Mouse (Mus musculus) liver, postnatal 0 days (tissue): ENCODE results near the gene Gm15517. TPM values are rescaled to one million over a fixed set of nuclear protein-coding genes. Genes with fewer than 3 reads are reported as not detected.

Experiments used
- ATAC-seq: fragments of 200-750 bp; cut with Nextera tagmentation; 2 replicates; pipeline ENCODE4 v1.8.0; 2017; ENCODE audit warnings: mild to moderate bottlenecking, moderate library complexity
- DNase-seq: peaks from one replicate; pipeline ENCODE4 v3.0.0-alpha.2; 2016
- H3K27ac ChIP-seq: fragments of 300-500 bp; sonication (generic); 2 replicates; pipeline ENCODE4 v1.5.1; 2014; ENCODE audit warnings: antibody characterized with exemption, moderate library complexity, mild to moderate bottlenecking, low read depth
- H3K27me3 ChIP-seq: fragments of 300-500 bp; sonication (generic); 2 replicates; pipeline ENCODE4 v1.6.1; 2014; ENCODE audit warnings: low read length, control low read depth, mixed read lengths; ENCODE audit not compliant: insufficient read depth
- H3K36me3 ChIP-seq: fragments of 300-500 bp; sonication (generic); replicated peaks from 2 replicates; pipeline ENCODE4 v1.6.1; 2014; ENCODE audit warnings: mild to moderate bottlenecking, control low read depth, low read length, moderate library complexity, mixed read lengths; ENCODE audit not compliant: insufficient read depth
- H3K4me1 ChIP-seq: fragments of 300-500 bp; sonication (generic); 2 replicates; pipeline ENCODE4 v1.6.1; 2014; ENCODE audit warnings: antibody characterized with exemption, mild to moderate bottlenecking, control low read depth; ENCODE audit not compliant: insufficient read depth
- H3K4me2 ChIP-seq: fragments of 300-500 bp; sonication (generic); 2 replicates; pipeline ENCODE4 v1.6.1; 2014; ENCODE audit warnings: low read depth, mild to moderate bottlenecking, low read length, moderate library complexity, mixed read lengths
- H3K4me3 ChIP-seq: fragments of 300-500 bp; sonication (generic); 2 replicates; pipeline ENCODE4 v1.5.1; 2014; ENCODE audit warnings: low read depth, low read length
- H3K9ac ChIP-seq: fragments of 300-500 bp; sonication (generic); replicated peaks from 2 replicates; pipeline ENCODE4 v1.6.1; 2014; ENCODE audit warnings: mild to moderate bottlenecking, moderate library complexity
- H3K9me3 ChIP-seq: fragments of 300-500 bp; sonication (generic); 2 replicates; pipeline ENCODE4 v1.6.1; 2016; ENCODE audit warnings: mild to moderate bottlenecking, control low read depth, low read length, mixed read lengths
- CTCF ChIP-seq: sonication (generic); IDR thresholded peaks from 2 replicates; pipeline ENCODE4 v1.5.1; 2016; ENCODE audit warnings: antibody characterized with exemption, low read depth
- EP300 ChIP-seq: IDR thresholded peaks from 2 replicates; pipeline ENCODE4 v1.6.1; 2016; ENCODE audit warnings: antibody characterized with exemption, low read depth, mild to moderate bottlenecking
- WGBS: fragments of 180-500 bp; shearing (Covaris S2); extraction: QIAGEN DNeasy Blood & Tissue Kit; methylation state at CpG from one replicate; pipeline ENCODE4 v1.1.7; 2014; ENCODE audit not compliant: insufficient replicate concordance; 5-methylcytosine and 5-hydroxymethylcytosine counted together
- polyA plus RNA-seq: library from polyadenylated mRNA; unstranded; fragments of >200 nt; fragmentation: Nextera tagmentation; extraction: Ambion mirVana; gene quantifications from 2 replicates; pipeline ENCODE4 v1.2.1, GENCODE M21; 2015

The Gm15517 gene
- polyA plus RNA-seq, 1 experiment from 2014 or later, result not detected

DNA sequence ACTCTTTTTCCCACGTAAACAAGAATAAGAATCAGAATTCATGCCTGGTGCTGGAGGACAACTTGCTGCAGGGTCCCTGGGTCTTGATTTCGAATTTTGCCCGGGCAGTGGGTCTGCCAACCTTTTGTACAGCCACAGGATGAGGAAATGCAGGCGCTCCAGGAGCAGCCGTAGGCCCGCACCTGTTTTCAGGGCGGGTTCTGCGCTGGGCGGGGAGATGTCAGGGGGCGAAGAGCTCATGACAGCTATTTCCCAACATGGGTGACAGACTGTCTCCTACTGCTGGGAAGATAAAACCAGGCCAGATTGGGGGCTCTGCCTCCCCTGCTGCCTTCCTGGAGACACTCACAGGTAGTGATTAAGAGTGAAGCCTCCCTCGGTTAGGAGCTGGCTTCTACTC, 12.8 kb downstream of the Gm15517 start:
- Histone ChIP-seq H3K4me2 (no peak overlapping the region), H3K27ac (no peak overlapping the region)

DNA sequence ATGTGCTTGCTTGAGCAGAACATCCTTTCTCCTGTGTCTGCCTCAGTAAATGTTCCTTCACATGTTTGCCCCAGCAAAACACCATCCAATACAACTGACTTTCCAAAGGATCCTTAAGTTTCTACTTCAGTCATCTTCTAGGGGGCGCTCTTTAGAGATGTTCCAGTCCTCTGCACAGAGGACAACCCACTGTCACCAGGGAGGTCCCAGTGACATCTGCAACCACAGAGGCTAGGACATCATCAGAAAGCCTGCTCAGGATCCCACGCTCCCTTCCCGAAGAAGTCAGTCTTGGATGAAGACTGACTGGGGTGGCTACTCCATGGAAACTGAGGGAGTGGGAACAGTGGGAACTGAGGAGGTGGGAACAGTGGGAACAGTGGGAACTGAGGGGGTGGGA, 14.3 kb downstream of the Gm15517 start:
- DNase-seq, result no peak
- Histone ChIP-seq H3K27me3 (peaks cover 3% of the 10 kb centered on the region; the same call in 1 of the 2 replicates), H3K9ac (no peak overlapping the region), H3K4me1 (no peaks in the 10 kb centered on the region), H3K27ac (no peak overlapping the region), H3K36me3 (no peaks in the 10 kb centered on the region), H3K9me3 (no peaks in the 10 kb centered on the region), H3K4me3 (no peak overlapping the region), H3K4me2 (no peak overlapping the region)
- no peak for ATAC-seq
- 63% methylated on average over 3 of the region's 3 CpGs for WGBS
- TF ChIP-seq EP300, result no peak
- TF ChIP-seq CTCF, result no peak

More for the DNA sequence above, 12.8 kb downstream of the Gm15517 start:
- ATAC-seq (no peak), DNase-seq (no peak)
- Histone ChIP-seq H3K27me3 (peaks cover 3% of the 10 kb centered on the region; the same call in 1 of the 2 replicates), H3K4me3 (no peak overlapping the region), H3K36me3 (no peaks in the 10 kb centered on the region), H3K9ac (no peak overlapping the region), H3K4me1 (no peaks in the 10 kb centered on the region), H3K9me3 (no peaks in the 10 kb centered on the region)
- TF ChIP-seq CTCF, result no peak
- no peak for TF ChIP-seq EP300
- WGBS, result 40% methylated on average over 11 of the region's 11 CpGs

GRCm38 (mm10) chr7:44276461-44277249, 15.4 kb downstream of the Gm15517 start:
- Histone ChIP-seq H3K27me3 (peaks cover 3% of the 10 kb centered on the region; the same call in 1 of the 2 replicates), H3K4me2 (no peak overlapping the region), H3K9me3 (no peaks in the 10 kb centered on the region), H3K4me1 (no peaks in the 10 kb centered on the region), H3K27ac (no peak overlapping the region), H3K9ac (no peak overlapping the region), H3K36me3 (no peaks in the 10 kb centered on the region), H3K4me3 (no peak overlapping the region)
- no peak for DNase-seq
- no peak for ATAC-seq
- TF ChIP-seq CTCF, result no peak
- no peak for TF ChIP-seq EP300
- WGBS, result 72% methylated on average over 8 of the region's 10 CpGs

GRCm38 (mm10) chr7:44277250-44277622, 16.0 kb downstream of the Gm15517 start:
- TF ChIP-seq CTCF, result peak; percentile 56
- TF ChIP-seq EP300, result no peak
- Histone ChIP-seq H3K4me1 (no peaks in the 10 kb centered on the region), H3K4me2 (no peak overlapping the region), H3K36me3 (no peaks in the 10 kb centered on the region), H3K9me3 (no peaks in the 10 kb centered on the region), H3K27me3 (peaks cover 3% of the 10 kb centered on the region; the same call in 1 of the 2 replicates), H3K27ac (no peak overlapping the region), H3K4me3 (no peak overlapping the region), H3K9ac (no peak overlapping the region)
- WGBS, result 47% methylated on average over 2 of the region's 2 CpGs
- DNase-seq (peak; percentile 35), ATAC-seq (no peak)

DNA sequence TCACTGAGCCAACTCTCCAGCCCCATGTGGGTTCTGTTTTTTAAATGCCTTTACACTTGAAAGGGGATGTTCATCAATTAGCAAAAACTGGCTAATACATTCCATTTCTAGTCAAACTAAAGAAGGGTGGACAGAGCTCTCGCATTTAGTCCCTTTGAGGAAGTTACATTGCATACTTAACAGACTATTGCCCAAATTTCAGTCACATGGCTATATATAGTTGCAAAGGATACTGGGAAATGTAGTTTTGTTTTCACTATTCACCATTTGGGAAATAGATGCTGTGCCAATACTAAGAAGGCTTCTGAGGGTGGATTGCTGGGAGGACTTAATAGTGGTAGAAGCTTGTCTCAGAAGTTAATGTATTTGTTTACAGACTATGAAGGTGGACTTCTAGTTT, 19.7 kb downstream of the Gm15517 start:
- no peaks in the 10 kb centered on the region for H3K4me1 ChIP-seq
- no peak overlapping the region for H3K27ac ChIP-seq
- H3K4me2 ChIP-seq, result no peak overlapping the region
- ATAC-seq (no peak), DNase-seq (no peak)
- WGBS, result 16% methylated on average over 1 of the region's 1 CpGs
- H3K9me3 ChIP-seq, result no peaks in the 10 kb centered on the region
- no peaks in the 10 kb centered on the region for H3K27me3 ChIP-seq
- no peak for TF ChIP-seq EP300
- TF ChIP-seq CTCF, result no peak
- H3K9ac ChIP-seq, result no peak overlapping the region
- no peak overlapping the region for H3K4me3 ChIP-seq
- H3K36me3 ChIP-seq, result no peaks in the 10 kb centered on the region

DNA sequence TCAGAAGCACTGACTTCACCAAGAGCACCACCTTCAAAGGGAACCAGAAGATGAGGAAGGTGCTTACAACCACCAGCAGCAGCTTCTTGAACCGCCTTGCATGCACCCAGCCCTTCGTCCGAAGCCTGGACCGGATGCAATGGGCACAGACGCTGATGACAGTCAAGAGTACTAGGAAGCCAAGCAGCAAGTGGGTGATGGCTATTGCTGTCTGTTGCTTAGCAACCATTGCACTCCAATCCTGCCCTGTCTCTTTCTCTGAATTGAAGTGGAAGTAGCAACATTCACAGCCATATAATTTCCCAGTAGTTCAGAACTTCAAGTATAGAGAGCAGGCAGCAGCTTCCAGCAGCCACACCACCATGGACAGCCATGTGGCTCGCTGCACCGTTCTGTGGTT, 20.3 kb downstream of the Gm15517 start:
- Histone ChIP-seq H3K4me3 (no peak overlapping the region), H3K27me3 (no peaks in the 10 kb centered on the region), H3K4me1 (no peaks in the 10 kb centered on the region), H3K9me3 (no peaks in the 10 kb centered on the region), H3K4me2 (no peak overlapping the region), H3K9ac (no peak overlapping the region), H3K27ac (no peak overlapping the region), H3K36me3 (no peaks in the 10 kb centered on the region)
- WGBS, result 73% methylated on average over 7 of the region's 7 CpGs
- ATAC-seq, result no peak
- no peak for DNase-seq
- no peak for TF ChIP-seq EP300
- no peak for TF ChIP-seq CTCF
